Mouse (Mus musculus): Measurements from ENCODE around the gene Mrps23.
A peak's percentile ranks its signal among the peaks of the same experiment; 100 is the strongest.

The Mrps23 gene

GRCm38 (mm10) chr11:88203712-88204532, at the start of gene Mrps23:
Gene Mrps23 (plus strand): TSS chr11:88204388.
- peak; percentile 97 for ATAC-seq (ENCODE audit: low TSS enrichment)

GRCm38 (mm10) chr11:88154500-88154899, 49.7 kb upstream of the Mrps23 start:
- ATAC-seq (ENCODE audit: low TSS enrichment) = no peak

- peak; percentile 45; the same call in 1 of the 2 replicates for ATAC-seq (ENCODE audit: low TSS enrichment)
These were observed 48.7 kb upstream of the Mrps23 start for GRCm38 (mm10) chr11:88155451-88155850.

GRCm38 (mm10) chr11:88155998-88156397, 48.2 kb upstream of the Mrps23 start:
- no peak for ATAC-seq (ENCODE audit: low TSS enrichment)

GRCm38 (mm10) chr11:88156403-88156802, 47.8 kb upstream of the Mrps23 start:
- no peak for ATAC-seq (ENCODE audit: low TSS enrichment)

- ATAC-seq (ENCODE audit: low TSS enrichment) = no peak
These were observed 45.3 kb upstream of the Mrps23 start for GRCm38 (mm10) chr11:88158842-88159246.

- no peak for ATAC-seq (ENCODE audit: low TSS enrichment)
These were observed 44.8 kb upstream of the Mrps23 start for GRCm38 (mm10) chr11:88159389-88159788.

- ATAC-seq (ENCODE audit: low TSS enrichment) = no peak
These were observed 43.9 kb upstream of the Mrps23 start for GRCm38 (mm10) chr11:88160316-88160715.

GRCm38 (mm10) chr11:88161051-88161581, 43.1 kb upstream of the Mrps23 start:
- peak; percentile 63 for ATAC-seq (ENCODE audit: low TSS enrichment)

- peak; percentile 46 for ATAC-seq (ENCODE audit: low TSS enrichment)
These were observed 42.4 kb upstream of the Mrps23 start for GRCm38 (mm10) chr11:88161651-88162362.

- no peak for ATAC-seq (ENCODE audit: low TSS enrichment)
These were observed 41.4 kb upstream of the Mrps23 start for GRCm38 (mm10) chr11:88162740-88163139.

- ATAC-seq (ENCODE audit: low TSS enrichment) = no peak
These were observed 39.9 kb upstream of the Mrps23 start for GRCm38 (mm10) chr11:88164213-88164723.

- no peak for ATAC-seq (ENCODE audit: low TSS enrichment)
These were observed 39.3 kb upstream of the Mrps23 start for GRCm38 (mm10) chr11:88164801-88165377.

GRCm38 (mm10) chr11:88165683-88166364, 38.4 kb upstream of the Mrps23 start:
- no peak for ATAC-seq (ENCODE audit: low TSS enrichment)

GRCm38 (mm10) chr11:88166471-88166870, 37.7 kb upstream of the Mrps23 start:
- ATAC-seq (ENCODE audit: low TSS enrichment) = no peak

- ATAC-seq (ENCODE audit: low TSS enrichment) = no peak
These were observed 35.6 kb upstream of the Mrps23 start for GRCm38 (mm10) chr11:88168611-88169010.

GRCm38 (mm10) chr11:88169531-88170040, 34.6 kb upstream of the Mrps23 start:
- ATAC-seq (ENCODE audit: low TSS enrichment) = no peak

- no peak for ATAC-seq (ENCODE audit: low TSS enrichment)
These were observed 33.6 kb upstream of the Mrps23 start for GRCm38 (mm10) chr11:88170606-88171005.

GRCm38 (mm10) chr11:88171876-88172442, 32.2 kb upstream of the Mrps23 start:
- ATAC-seq (ENCODE audit: low TSS enrichment) = no peak

- ATAC-seq (ENCODE audit: low TSS enrichment) = peak; percentile 67; the same call in 1 of the 2 replicates
These were observed 31.4 kb upstream of the Mrps23 start for GRCm38 (mm10) chr11:88172601-88173325.

All from frontal cortex, adult (tissue).